Mouse (Mus musculus): ENCODE data around the gene Cers6. TPM values are rescaled to one million over a fixed set of nuclear protein-coding genes. Genes with fewer than 3 reads are reported as not detected.
A peak's percentile ranks its signal among the peaks of the same experiment; 100 is the strongest.

Cers6 gene
- polyA plus RNA-seq, 1 experiment: not detected

DNA sequence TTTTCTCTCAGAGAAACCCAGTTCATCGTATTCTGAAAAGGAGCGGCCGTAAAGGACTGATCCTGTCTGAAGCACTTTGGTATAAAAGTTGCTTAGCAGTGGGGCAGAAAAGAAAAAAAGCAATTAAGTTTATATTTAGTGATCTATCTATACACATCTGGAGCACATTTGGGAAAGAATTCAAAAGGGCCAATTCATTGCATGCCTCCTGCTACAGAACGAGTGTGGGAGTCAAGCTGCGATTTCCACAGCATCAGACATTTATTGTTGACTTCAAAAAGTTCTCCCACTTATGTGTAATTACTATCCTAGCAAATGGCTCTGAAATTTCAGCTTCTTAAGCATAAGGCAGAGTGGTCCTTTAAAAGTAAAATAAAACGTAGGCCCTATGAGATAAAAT is 223.2 kb downstream of the Cers6 start:
- peaks cover 16% of the 10 kb centered on the region; the same call in 1 of the 2 replicates for H3K4me1 ChIP-seq (ENCODE audit: control insufficient read depth, insufficient read depth, low read length)
- no peak overlapping the region for H3K4me3 ChIP-seq (ENCODE audit: insufficient read depth, low read depth, low read length)
- 35% methylated on average over 6 of the region's 6 CpGs for WGBS
- TF ChIP-seq POLR2A (IDR thresholded peaks at IDR 0.05; ENCODE audit: insufficient read depth, low read depth, low read length) (no peak), CTCF (IDR thresholded peaks at IDR 0.05; ENCODE audit: insufficient read depth, low read depth, low read length) (no peak)
- H3K27ac ChIP-seq (ENCODE audit: insufficient read depth, low read depth, low read length): peak overlapping the region; percentile 85

DNA sequence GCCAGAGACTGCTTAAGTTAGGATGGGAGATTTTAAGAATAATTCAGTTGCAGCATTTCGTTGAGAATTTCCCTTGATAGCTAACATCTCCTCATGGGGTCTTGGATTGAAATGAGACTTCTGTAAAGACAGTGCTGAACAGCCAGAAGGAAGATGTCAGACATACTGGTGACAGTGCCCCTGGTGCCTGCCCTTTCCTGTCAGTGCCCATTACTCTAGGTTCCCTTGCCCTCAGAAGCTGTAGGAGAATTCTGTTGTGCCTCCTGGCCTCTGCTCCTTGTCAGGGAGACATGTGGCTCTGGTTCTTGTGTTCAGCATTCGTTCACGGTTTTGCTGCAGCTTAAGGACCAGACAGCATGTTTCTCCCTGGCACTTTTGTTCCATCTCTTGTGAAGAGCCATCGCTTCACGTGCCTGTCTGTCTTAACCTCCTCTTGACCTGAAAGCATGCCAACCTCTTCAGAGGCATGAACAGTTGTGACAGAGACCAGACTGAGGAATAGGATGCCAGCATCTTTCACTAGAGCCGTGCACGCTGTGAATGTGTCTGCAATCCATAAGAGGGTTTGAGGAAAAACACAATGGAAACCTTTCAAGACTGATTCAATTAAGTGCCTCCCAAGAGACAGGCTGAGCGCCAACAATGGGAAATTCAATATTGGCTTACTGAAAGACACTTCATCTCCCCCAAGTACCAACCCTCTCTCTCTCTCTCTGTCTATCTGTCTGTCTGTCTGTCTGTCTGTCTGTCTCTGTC is 225.4 kb downstream of the Cers6 start:
- Histone ChIP-seq H3K4me1 (ENCODE audit: control insufficient read depth, insufficient read depth, low read length) (peaks cover 18% of the 10 kb centered on the region; the same call in 1 of the 2 replicates), H3K4me3 (ENCODE audit: insufficient read depth, low read depth, low read length) (no peak overlapping the region), H3K27ac (ENCODE audit: insufficient read depth, low read depth, low read length) (peak overlapping the region; percentile 41)
- 44% methylated on average over 8 of the region's 8 CpGs for WGBS
- no peak for TF ChIP-seq CTCF (IDR thresholded peaks at IDR 0.05; ENCODE audit: insufficient read depth, low read depth, low read length)
- TF ChIP-seq POLR2A (IDR thresholded peaks at IDR 0.05; ENCODE audit: insufficient read depth, low read depth, low read length): no peak

DNA sequence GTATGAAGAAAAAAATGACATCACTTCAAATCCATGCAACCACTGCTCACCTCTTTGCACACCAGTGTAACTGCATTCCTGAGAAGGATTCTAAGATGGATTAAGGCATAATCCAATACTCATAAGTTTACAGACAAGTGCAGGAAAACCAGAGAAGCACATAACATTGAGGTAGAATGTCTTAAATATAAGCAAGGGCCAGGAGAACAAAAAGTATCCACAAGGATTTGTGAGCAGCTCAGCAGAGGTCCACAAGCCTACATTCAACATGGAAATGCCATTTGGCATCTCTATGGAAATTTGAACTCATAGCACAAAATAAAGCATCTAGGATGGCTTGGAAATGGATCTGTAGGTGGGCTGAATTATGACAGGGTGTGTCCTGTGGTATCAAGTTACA is 234.6 kb downstream of the Cers6 start:
- Histone ChIP-seq H3K4me1 (ENCODE audit: control insufficient read depth, insufficient read depth, low read length) (peaks cover 2% of the 10 kb centered on the region; the same call in 1 of the 2 replicates), H3K4me3 (ENCODE audit: insufficient read depth, low read depth, low read length) (no peak overlapping the region), H3K27ac (ENCODE audit: insufficient read depth, low read depth, low read length) (no peak overlapping the region)
- no peak for TF ChIP-seq CTCF (IDR thresholded peaks at IDR 0.05; ENCODE audit: insufficient read depth, low read depth, low read length)
- no peak for TF ChIP-seq POLR2A (IDR thresholded peaks at IDR 0.05; ENCODE audit: insufficient read depth, low read depth, low read length)

DNA sequence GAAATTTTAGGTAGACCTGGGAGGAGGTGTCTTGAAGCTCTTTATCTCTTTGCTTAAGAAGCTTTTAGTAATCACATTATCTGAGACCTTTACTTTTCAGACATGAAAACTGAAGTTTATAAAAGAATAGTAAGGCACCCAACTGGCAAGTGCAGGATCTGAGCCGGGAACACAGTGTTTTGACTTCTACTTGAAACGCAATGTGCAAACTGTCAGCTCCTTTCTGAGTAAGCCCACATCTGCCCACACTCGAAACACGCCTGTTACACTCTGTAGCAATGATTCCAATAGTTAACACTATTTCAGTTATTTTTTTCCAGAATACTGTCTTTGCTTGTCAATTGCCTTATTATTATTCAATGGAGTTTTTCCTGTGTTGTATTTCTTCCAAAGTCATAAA is 235.6 kb downstream of the Cers6 start:
- Histone ChIP-seq H3K4me1 (ENCODE audit: control insufficient read depth, insufficient read depth, low read length) (peaks cover 2% of the 10 kb centered on the region; the same call in 1 of the 2 replicates), H3K4me3 (ENCODE audit: insufficient read depth, low read depth, low read length) (no peak overlapping the region), H3K27ac (ENCODE audit: insufficient read depth, low read depth, low read length) (no peak overlapping the region)
- 36% methylated on average over 4 of the region's 4 CpGs for WGBS
- TF ChIP-seq CTCF (IDR thresholded peaks at IDR 0.05; ENCODE audit: insufficient read depth, low read depth, low read length): no peak
- TF ChIP-seq POLR2A (IDR thresholded peaks at IDR 0.05; ENCODE audit: insufficient read depth, low read depth, low read length): no peak

DNA sequence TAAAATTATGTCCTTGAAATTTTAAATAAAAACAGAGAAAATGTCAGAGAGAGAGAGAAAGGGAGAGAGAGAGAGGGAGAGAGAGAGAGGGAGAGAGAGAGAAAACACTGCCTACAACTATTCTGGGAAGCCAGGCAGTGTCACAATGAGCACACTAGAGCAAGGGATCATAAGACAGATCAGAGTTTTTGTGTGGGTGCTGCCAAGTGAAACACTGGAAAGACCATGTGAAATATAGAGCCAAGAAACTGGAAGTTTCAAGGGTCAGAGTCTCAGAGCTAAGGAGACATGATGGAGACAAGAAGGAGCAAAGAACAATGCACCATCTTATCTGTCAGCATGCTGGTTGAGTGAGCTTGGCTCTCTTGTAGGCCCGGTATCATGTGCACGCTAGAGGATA is 236.3 kb downstream of the Cers6 start:
- Histone ChIP-seq H3K4me3 (ENCODE audit: insufficient read depth, low read depth, low read length) (no peak overlapping the region), H3K4me1 (ENCODE audit: control insufficient read depth, insufficient read depth, low read length) (peaks cover 2% of the 10 kb centered on the region; the same call in 1 of the 2 replicates), H3K27ac (ENCODE audit: insufficient read depth, low read depth, low read length) (no peak overlapping the region)
- no peak for TF ChIP-seq POLR2A (IDR thresholded peaks at IDR 0.05; ENCODE audit: insufficient read depth, low read depth, low read length)
- no peak for TF ChIP-seq CTCF (IDR thresholded peaks at IDR 0.05; ENCODE audit: insufficient read depth, low read depth, low read length)
- 90% methylated on average over 2 of the region's 2 CpGs for WGBS

DNA sequence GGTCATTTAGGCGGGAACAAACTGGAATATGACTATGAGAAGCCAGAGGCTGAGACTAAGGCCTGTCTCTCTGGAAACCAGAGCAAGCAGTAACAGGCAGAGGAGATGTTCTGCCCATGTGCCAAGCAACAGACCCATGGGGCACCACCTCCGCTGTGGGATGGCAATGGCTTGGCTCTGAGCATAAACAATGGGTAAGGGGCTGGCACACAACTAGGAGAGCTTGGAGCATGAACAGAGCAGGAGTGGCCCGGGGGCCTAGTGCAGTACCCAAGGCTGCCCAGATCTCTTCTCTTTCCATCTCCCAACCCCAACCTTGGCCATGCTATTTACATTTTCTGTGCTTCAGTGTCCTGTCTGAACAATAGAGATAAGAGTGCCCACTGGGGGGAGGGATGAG is 237.5 kb downstream of the Cers6 start:
- no peak for TF ChIP-seq CTCF (IDR thresholded peaks at IDR 0.05; ENCODE audit: insufficient read depth, low read depth, low read length)
- no peak for TF ChIP-seq POLR2A (IDR thresholded peaks at IDR 0.05; ENCODE audit: insufficient read depth, low read depth, low read length)
- 82% methylated on average over 3 of the region's 3 CpGs for WGBS
- Histone ChIP-seq H3K4me1 (ENCODE audit: control insufficient read depth, insufficient read depth, low read length) (peaks cover 6% of the 10 kb centered on the region), H3K27ac (ENCODE audit: insufficient read depth, low read depth, low read length) (no peak overlapping the region), H3K4me3 (ENCODE audit: insufficient read depth, low read depth, low read length) (no peak overlapping the region)

DNA sequence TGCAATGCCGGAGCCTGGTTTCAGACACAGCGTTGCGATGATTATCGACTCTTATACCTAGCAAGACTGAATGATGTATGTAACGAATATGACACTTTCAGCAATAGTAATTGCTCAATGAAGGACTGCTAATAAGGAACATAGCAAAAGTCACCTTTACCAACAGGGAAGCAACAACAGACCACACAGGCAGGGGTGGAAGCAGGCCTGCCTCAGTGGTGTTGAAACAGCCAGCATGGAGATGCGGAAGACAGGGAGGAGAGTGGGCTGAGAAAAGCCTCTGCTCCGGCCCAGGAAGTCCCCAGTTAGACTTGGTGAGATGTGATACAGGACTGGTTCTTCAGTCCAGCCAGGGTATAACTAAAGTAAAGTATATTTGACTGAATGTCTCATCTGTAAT is 237.9 kb downstream of the Cers6 start:
- WGBS: 95% methylated on average over 7 of the region's 7 CpGs
- TF ChIP-seq POLR2A (IDR thresholded peaks at IDR 0.05; ENCODE audit: insufficient read depth, low read depth, low read length) (no peak), CTCF (IDR thresholded peaks at IDR 0.05; ENCODE audit: insufficient read depth, low read depth, low read length) (no peak)

DNA sequence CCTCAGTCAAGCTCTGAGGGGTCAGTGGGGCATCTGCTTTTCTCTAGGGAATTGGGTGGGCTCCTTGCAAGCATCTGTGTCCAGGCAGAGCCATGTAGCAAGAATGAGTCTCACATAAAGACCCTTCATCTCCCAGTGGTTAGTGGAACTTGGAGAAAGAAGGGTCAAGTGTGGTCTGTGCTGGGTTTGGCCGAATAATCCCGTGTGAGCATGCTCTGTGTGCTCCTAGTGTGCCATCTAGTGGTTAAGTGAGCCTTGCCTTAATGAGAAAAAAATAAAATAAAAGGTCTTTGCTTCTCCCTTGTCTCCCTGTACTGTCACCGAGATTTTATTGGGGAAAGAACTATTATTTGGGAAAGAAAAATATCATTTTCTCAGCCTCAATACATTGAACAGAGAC is 239.5 kb downstream of the Cers6 start:
- peaks cover 8% of the 10 kb centered on the region for H3K4me1 ChIP-seq (ENCODE audit: control insufficient read depth, insufficient read depth, low read length)
- TF ChIP-seq POLR2A (IDR thresholded peaks at IDR 0.05; ENCODE audit: insufficient read depth, low read depth, low read length): no peak
- no peak for TF ChIP-seq CTCF (IDR thresholded peaks at IDR 0.05; ENCODE audit: insufficient read depth, low read depth, low read length)
- 19% methylated on average over 3 of the region's 3 CpGs for WGBS
- no peak overlapping the region for H3K4me3 ChIP-seq (ENCODE audit: insufficient read depth, low read depth, low read length)
- no peak overlapping the region for H3K27ac ChIP-seq (ENCODE audit: insufficient read depth, low read depth, low read length)

More for the DNA sequence above, 237.9 kb downstream of the Cers6 start:
- no peak overlapping the region for H3K27ac ChIP-seq (ENCODE audit: insufficient read depth, low read depth, low read length)
- H3K4me3 ChIP-seq (ENCODE audit: insufficient read depth, low read depth, low read length): no peak overlapping the region
- H3K4me1 ChIP-seq (ENCODE audit: control insufficient read depth, insufficient read depth, low read length): peaks cover 6% of the 10 kb centered on the region

DNA sequence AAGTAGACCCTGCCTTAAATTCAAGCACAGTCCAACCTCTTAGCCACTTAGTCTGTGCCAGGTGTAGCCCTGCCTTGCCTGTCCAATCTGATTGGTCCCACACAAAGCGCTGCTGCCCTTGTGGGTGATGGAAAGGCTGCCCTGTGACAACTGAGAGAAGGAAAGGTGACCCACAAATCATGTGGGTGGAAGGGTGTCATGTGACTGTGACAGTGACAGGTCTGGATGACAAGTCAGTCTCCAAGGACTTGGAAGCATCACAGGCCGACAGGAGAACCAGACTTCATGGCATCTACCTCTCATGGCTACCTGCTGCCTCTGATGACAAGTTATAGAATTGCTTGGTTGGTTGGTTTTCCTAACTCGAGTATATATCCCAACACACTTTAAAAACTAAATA is 242.3 kb downstream of the Cers6 start:
- Histone ChIP-seq H3K4me3 (ENCODE audit: insufficient read depth, low read depth, low read length) (no peak overlapping the region), H3K27ac (ENCODE audit: insufficient read depth, low read depth, low read length) (peak overlapping the region; percentile 60; the same call in 1 of the 2 replicates), H3K4me1 (ENCODE audit: control insufficient read depth, insufficient read depth, low read length) (peaks cover 8% of the 10 kb centered on the region)
- TF ChIP-seq CTCF (IDR thresholded peaks at IDR 0.05; ENCODE audit: insufficient read depth, low read depth, low read length) (no peak), POLR2A (IDR thresholded peaks at IDR 0.05; ENCODE audit: insufficient read depth, low read depth, low read length) (no peak)
- 83% methylated on average over 3 of the region's 3 CpGs for WGBS

Measured in olfactory bulb, adult 2 months (tissue).